Mouse (Mus musculus): ENCODE results near the gene Rprd2. TPM values are rescaled to one million over a fixed set of nuclear protein-coding genes. Genes with fewer than 3 reads are reported as not detected.
"Not testable (repeated sequence)": the region's sequence is repeated elsewhere in the genome, so short reads cannot be mapped to it uniquely, and the experiment has no call there.

Rprd2 gene
- 21.4 and 22.8 TPM in 2 replicates for polyA plus RNA-seq (2012; rRNA removed)

DNA sequence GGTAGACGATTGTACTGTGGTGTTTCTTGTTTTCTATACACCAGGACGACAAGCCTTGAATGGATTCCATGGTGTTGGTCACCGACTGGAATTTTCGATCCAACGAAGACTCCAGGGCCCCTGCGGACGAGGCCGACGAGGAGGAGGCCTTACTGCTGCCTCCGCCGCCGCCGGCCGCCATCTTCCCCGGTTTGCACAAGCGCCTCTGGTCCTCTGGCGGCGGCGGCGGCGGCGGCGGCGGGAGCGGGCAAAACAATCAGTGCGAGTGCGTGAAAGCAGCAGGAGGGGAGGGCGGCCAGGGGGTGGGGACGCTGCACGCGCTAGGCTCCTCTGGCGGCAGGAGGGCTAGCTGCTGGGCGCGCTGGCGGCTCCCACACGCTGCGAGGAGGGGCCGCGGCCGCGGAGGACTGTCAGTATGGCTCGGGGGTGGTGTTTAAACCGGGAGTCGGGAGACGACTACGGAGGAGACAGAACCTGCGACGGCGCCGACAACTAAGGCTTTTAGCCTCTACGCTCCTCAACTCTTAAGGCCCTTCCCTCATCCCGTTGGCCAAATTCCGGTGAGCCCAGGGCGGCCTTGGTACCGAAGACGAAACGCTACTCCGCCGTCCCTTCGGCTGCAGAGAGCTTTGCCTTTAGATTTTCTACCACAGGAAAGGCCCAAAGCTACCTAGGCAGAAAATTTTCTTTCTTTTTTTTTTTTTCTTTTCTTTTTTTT, at the start of gene Rprd2:
Rprd2 (minus strand) TSS at position 293 of the 718 bp plus-strand sequence.
- Histone ChIP-seq H3K4me1 (ENCODE audit: control insufficient read depth, insufficient read depth, low read length) (peaks cover 2% of the 10 kb centered on the region; the same call in 1 of the 2 replicates), H3K27ac (ENCODE audit: insufficient read depth, low read length) (peak within 1 kb of the TSS; percentile 95), H3K4me3 (ENCODE audit: insufficient read depth, low read length) (peak within 1 kb of the TSS; percentile 93)
- TF ChIP-seq POLR2A (IDR thresholded peaks at IDR 0.05; ENCODE audit: extremely low read depth, insufficient read depth, low read length) (peak; percentile 51; the same call in 1 of the 2 replicates), CTCF (IDR thresholded peaks at IDR 0.05; ENCODE audit: extremely low read depth, insufficient read depth, low read length) (no peak)

DNA sequence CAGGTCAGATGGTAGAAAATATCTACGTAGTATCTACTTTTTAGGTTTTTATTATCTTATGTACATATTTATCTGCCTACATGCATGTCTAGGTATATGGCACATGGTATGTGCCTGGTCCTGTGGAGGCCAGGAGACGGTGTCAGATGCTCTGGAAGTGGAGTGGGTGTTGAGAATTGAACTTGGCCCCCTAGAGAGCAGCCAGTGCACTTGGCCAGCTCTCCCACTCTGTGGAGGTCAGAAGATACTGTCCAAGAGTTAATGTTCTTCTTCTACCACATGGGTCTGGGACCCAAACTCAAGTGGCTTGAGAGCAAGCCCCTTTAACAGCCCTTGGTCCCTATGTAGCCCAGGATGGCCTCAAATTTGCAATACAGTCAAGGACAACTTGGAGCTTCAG, 48.7 kb upstream of the Rprd2 start:
- Histone ChIP-seq H3K4me1 (ENCODE audit: control insufficient read depth, insufficient read depth, low read length) (peaks cover 4% of the 10 kb centered on the region), H3K27ac (ENCODE audit: insufficient read depth, low read length) (no peak overlapping the region), H3K4me3 (ENCODE audit: insufficient read depth, low read length) (no peak overlapping the region)
- no peak for TF ChIP-seq CTCF (IDR thresholded peaks at IDR 0.05; ENCODE audit: extremely low read depth, insufficient read depth, low read length)
- no peak for TF ChIP-seq POLR2A (IDR thresholded peaks at IDR 0.05; ENCODE audit: extremely low read depth, insufficient read depth, low read length)

DNA sequence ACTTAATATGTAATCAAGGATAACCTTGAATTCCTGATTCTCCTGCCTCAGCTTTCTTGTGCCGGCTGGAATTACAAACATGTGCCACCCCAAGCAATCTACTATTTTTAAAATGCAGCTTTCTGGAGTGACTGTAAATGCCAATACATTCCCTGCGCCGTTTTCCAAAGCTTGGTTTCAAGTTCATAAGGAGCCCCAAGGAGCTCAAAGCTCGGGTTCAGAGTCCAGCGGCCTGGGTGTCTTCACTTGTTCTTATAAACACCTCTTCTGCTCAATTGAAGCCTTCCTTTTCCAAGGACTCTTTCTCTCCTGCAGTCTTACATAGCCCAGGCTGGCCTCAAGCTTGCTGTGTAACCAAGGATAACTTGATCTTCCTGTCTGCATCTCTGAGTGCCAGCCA, 47.4 kb upstream of the Rprd2 start:
- no peak overlapping the region for H3K27ac ChIP-seq (ENCODE audit: insufficient read depth, low read length)
- H3K4me1 ChIP-seq (ENCODE audit: control insufficient read depth, insufficient read depth, low read length): peaks cover 4% of the 10 kb centered on the region
- no peak overlapping the region for H3K4me3 ChIP-seq (ENCODE audit: insufficient read depth, low read length)
- TF ChIP-seq CTCF (IDR thresholded peaks at IDR 0.05; ENCODE audit: extremely low read depth, insufficient read depth, low read length): no peak
- TF ChIP-seq POLR2A (IDR thresholded peaks at IDR 0.05; ENCODE audit: extremely low read depth, insufficient read depth, low read length): no peak

DNA sequence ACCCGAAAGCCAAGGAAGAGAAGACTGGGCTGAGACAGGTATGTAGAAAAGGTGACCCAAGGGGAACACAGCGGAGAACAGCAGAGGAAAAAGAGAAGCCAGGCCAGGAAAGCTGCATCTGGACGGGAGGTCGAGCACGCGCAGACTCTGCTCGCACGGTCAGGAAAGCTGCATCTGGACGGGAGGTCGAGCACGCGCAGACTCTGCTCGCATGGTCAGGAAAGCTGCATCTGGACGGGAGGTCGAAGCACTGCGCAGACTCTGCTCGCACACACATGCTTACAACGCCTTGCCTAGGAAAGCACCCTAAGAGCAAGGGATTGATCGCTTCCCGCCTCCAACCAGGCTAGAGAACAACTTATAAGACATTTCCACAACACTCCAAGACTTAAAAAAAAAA, 46.9 kb upstream of the Rprd2 start:
- Histone ChIP-seq H3K4me1 (ENCODE audit: control insufficient read depth, insufficient read depth, low read length) (peaks cover 4% of the 10 kb centered on the region), H3K27ac (ENCODE audit: insufficient read depth, low read length) (peak overlapping the region; percentile 95), H3K4me3 (ENCODE audit: insufficient read depth, low read length) (no peak overlapping the region)
- TF ChIP-seq POLR2A (IDR thresholded peaks at IDR 0.05; ENCODE audit: extremely low read depth, insufficient read depth, low read length) (no peak), CTCF (IDR thresholded peaks at IDR 0.05; ENCODE audit: extremely low read depth, insufficient read depth, low read length) (no peak)

DNA sequence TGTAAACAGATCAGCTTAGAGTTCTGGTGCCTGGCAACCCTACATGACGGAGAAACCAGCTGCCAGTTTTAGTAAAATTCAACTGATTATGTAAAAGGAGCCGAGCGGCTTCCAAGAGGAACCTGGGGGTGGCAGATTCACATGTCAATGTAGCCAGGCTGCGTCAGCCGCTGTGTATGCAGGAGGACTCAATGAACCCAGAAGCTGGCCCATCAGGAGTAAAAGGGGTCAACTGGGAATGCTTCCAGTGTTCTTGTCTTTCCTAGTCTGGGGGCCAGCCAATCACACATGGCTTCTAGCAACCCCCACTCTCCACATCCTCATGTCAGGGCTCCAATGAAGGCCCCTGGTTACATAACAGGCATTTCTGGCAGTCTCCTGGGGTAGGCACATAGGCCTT, 46.4 kb upstream of the Rprd2 start:
- peak overlapping the region; percentile 95 for H3K27ac ChIP-seq (ENCODE audit: insufficient read depth, low read length)
- H3K4me3 ChIP-seq (ENCODE audit: insufficient read depth, low read length): no peak overlapping the region
- H3K4me1 ChIP-seq (ENCODE audit: control insufficient read depth, insufficient read depth, low read length): peaks cover 4% of the 10 kb centered on the region
- no peak for TF ChIP-seq POLR2A (IDR thresholded peaks at IDR 0.05; ENCODE audit: extremely low read depth, insufficient read depth, low read length)
- no peak for TF ChIP-seq CTCF (IDR thresholded peaks at IDR 0.05; ENCODE audit: extremely low read depth, insufficient read depth, low read length)

DNA sequence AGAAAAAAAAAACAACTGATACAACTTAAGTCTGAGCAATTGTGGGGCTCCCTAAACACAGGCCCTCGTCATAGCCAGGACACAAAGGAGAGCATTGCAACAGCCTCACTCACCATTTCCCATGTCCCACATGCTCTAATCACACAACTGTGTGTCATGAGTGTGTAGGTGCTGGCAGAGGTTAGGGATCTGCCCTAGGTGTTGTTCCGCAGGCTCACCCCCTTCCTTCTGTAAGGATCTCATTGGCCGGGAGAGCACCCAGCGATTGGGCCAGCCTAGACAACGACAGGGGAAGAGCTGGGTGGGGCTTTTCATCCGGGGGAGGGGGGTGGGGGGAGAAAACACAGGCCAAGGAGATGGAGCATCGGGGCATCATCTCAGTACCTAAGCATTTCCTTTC, 44.9 kb upstream of the Rprd2 start:
- no peak for TF ChIP-seq POLR2A (IDR thresholded peaks at IDR 0.05; ENCODE audit: extremely low read depth, insufficient read depth, low read length)
- H3K4me1 ChIP-seq (ENCODE audit: control insufficient read depth, insufficient read depth, low read length): peaks cover 4% of the 10 kb centered on the region
- H3K4me3 ChIP-seq (ENCODE audit: insufficient read depth, low read length): no peak overlapping the region
- no peak overlapping the region for H3K27ac ChIP-seq (ENCODE audit: insufficient read depth, low read length)

DNA sequence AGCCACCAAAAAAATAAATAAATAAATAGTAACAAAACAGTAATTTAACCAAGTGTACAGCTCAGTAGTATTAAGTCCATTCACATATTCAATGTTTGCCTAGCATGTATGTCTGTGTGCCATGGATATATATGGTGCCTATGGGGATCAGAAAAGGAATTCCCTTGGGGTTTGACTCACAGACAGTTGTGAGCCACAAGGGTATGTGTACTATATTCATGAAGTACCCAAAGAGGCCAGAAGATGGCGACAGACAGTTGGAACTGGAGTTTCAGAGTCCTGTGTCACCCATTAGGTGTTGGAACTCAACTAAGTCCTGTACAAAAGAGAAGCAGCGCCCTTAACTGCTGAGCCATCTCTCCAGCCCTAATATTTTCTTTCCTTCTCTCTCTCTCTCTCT, 43.1 kb upstream of the Rprd2 start:
- Histone ChIP-seq H3K27ac (ENCODE audit: insufficient read depth, low read length) (no peak overlapping the region), H3K4me1 (ENCODE audit: control insufficient read depth, insufficient read depth, low read length) (peaks cover 4% of the 10 kb centered on the region), H3K4me3 (ENCODE audit: insufficient read depth, low read length) (no peak overlapping the region)
- TF ChIP-seq POLR2A (IDR thresholded peaks at IDR 0.05; ENCODE audit: extremely low read depth, insufficient read depth, low read length) (no peak), CTCF (IDR thresholded peaks at IDR 0.05; ENCODE audit: extremely low read depth, insufficient read depth, low read length) (peak; percentile 54)

DNA sequence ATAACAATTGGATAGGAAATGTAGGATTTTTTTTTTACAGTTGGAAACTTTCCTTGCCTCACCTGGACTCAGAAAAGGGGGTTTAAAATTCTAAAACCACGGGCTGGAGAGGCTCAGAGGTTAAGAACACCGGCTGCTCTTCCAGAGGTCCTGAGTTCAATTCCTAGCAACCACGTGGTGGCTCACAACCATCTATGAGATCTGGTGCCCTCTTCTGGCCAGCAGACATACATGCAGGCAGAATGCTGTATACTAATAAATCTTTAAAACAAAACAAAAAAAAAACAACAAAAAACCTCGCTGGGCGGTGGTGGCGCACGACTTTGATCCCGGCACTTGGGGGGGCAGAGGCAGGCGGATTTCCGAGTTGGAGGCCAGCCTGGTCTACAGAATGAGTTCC, 42.6 kb upstream of the Rprd2 start:
- TF ChIP-seq CTCF (IDR thresholded peaks at IDR 0.05; ENCODE audit: extremely low read depth, insufficient read depth, low read length) (0 out of 2 replicates have a peak, but pooled peaks have one; percentile 8), POLR2A (IDR thresholded peaks at IDR 0.05; ENCODE audit: extremely low read depth, insufficient read depth, low read length) (no peak)
- Histone ChIP-seq H3K27ac (ENCODE audit: insufficient read depth, low read length) (no peak overlapping the region), H3K4me1 (ENCODE audit: control insufficient read depth, insufficient read depth, low read length) (peaks cover 4% of the 10 kb centered on the region), H3K4me3 (ENCODE audit: insufficient read depth, low read length) (no peak overlapping the region)

DNA sequence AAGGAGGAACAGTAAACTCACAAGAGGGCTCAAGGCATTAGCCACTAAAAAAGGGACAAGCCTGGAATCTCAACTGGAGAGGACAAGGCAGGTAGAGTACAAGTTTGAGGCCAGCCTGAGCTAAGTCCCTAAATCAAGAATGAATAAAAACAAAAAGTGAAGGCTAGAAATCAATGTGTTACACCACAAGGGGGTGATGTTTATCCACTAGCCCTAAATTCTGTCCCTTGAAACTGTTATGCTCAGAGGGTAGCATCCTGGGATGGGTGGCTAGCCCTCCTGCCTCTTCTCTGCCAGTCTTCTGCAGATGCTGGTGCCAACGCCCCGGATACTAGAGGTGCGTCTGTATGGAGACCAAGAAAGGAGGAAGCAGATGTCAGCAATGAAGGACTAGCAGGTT, 41.7 kb upstream of the Rprd2 start:
- TF ChIP-seq POLR2A (IDR thresholded peaks at IDR 0.05; ENCODE audit: extremely low read depth, insufficient read depth, low read length) (no peak), CTCF (IDR thresholded peaks at IDR 0.05; ENCODE audit: extremely low read depth, insufficient read depth, low read length) (no peak; the same call in 1 of the 2 replicates)
- Histone ChIP-seq H3K4me1 (ENCODE audit: control insufficient read depth, insufficient read depth, low read length) (peaks cover 1% of the 10 kb centered on the region), H3K4me3 (ENCODE audit: insufficient read depth, low read length) (no peak overlapping the region), H3K27ac (ENCODE audit: insufficient read depth, low read length) (no peak overlapping the region)

DNA sequence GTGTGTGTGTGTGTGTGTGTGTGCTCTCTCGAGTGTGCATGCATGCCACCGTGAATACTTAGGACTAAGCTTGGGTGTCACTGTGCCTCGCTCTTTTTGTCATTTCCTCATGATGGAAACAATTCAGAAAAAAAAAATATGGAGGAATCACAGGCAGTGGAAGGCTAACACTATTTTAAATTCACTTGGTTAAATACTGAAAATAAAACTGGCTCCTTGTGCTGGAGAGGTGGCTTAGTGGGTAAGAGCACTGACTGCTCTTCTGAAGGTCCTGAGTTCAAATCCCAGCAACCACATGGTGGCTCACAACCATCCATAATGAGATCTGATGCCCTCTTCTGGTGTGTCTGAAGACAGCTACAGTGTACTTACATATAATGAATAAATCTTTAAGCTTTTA, 39.6 kb upstream of the Rprd2 start:
- H3K4me1 ChIP-seq (ENCODE audit: control insufficient read depth, insufficient read depth, low read length); H3K27ac ChIP-seq (ENCODE audit: insufficient read depth, low read length); H3K4me3 ChIP-seq (ENCODE audit: insufficient read depth, low read length): not testable (repeated sequence)

DNA sequence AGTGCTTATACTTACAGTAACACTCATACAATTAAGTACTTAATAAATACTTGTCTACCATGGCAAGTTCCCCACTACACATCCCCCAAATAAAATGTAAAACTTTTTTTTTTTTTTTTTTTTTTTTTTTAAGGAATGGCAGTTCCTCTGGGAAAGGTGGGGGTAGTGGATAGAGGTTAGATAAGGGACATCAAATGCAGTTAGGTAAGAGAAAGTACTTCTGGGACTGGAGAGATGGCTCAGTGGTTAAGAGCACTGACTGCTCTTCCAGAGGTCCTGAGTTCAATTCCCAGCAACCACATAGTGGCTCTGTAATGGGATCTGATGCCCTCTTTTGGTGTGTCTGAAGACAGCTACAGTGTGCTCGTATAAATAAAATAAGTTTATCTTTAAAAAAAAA, 38.4 kb upstream of the Rprd2 start:
- not testable (repeated sequence) for H3K4me1 ChIP-seq (ENCODE audit: control insufficient read depth, insufficient read depth, low read length); H3K4me3 ChIP-seq (ENCODE audit: insufficient read depth, low read length); H3K27ac ChIP-seq (ENCODE audit: insufficient read depth, low read length)
